Mouse (Mus musculus) heart, postnatal 14 days (tissue): ENCODE measurements around the gene Abhd10. TPM values are rescaled to one million over a fixed set of nuclear protein-coding genes. Genes with fewer than 3 reads are reported as not detected.

Experiments used
- DNase-seq, 2 experiments: peaks; one replicate each; pipeline ENCODE4 v3.0.0; 2021 to 2022
- intact Hi-C: fragments of 180-260 bp; cut with DNase I; formaldehyde crosslinking; loops from one replicate; pipeline ENCODE4 v1.15.1; 2025
- total RNA-seq, 2 experiments: library from RNA; stranded (reverse); gene quantifications; 2 replicates each; pipeline ENCODE4 v1.2.3; 2021

Gene Abhd10
- total RNA-seq, 2 experiments from 2014 or later = 17.3 to 18.9 TPM

- DNase-seq = no peak
- intact Hi-C loops = loop anchor here (1.0 to 2.0 kb wide), 2 partner anchors 282 to 337 kb away; no protein-coding TSS in a partner anchor
Measured at GRCm38 (mm10) chr16:45685295-45685694, 57.5 kb downstream of the Abhd10 start.

DNA sequence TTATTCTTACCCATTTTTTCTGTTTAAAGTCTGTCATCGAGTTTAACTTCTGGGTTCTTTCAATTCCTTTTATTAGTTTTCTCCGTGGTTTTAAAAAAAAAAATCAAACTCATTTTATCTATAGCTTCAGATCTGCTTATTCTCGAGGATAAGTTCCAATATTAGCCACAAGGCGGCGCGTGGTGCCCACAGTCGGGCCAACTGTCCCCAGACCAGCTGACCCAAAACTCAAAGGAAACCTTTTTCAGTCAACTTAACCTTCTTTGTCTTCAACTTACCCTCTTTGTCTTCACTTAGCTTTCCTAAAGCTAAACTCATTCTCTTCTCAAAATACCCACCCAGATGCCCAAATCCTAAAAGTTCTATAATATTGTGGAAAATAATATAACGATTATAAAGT lies 57.9 kb downstream of the Abhd10 start:
- peak; percentile 69 to 82 for DNase-seq
- intact Hi-C loops = loop anchor here (1.0 to 2.0 kb wide), 2 partner anchors 282 to 337 kb away; no protein-coding TSS in a partner anchor

Other genes starting within 250 kb of the Abhd10 start
- gene Gm609, start 250.0 kb downstream of the Abhd10 start, total RNA-seq = not detected
- not detected for gene Gm17783, start 210.9 kb downstream of the Abhd10 start, total RNA-seq
- not detected for gene Slc9c1, start 207.6 kb downstream of the Abhd10 start, total RNA-seq
- gene Gcsam, start 132.6 kb downstream of the Abhd10 start, total RNA-seq = under 1 TPM; 0.12 to 0.19 TPM
- gene BC016579, start 88.9 kb downstream of the Abhd10 start, total RNA-seq = not detected
- gene Tmprss7, start 49.3 kb downstream of the Abhd10 start, total RNA-seq = not detected
- gene Tagln3, start 18.3 kb downstream of the Abhd10 start, total RNA-seq = under 1 TPM; 0.38 to 0.54 TPM
- gene Phldb2, start 210.6 kb upstream of the Abhd10 start, total RNA-seq = 10 to 100 TPM; 25.5 to 27.5 TPM